Mouse (Mus musculus) cerebellum, adult 2 months (tissue): ENCODE measurements around the gene Syt16. TPM values are rescaled to one million over a fixed set of nuclear protein-coding genes. Genes with fewer than 3 reads are reported as not detected.

Experiments
- DNase-seq, 2 experiments: peaks; one replicate each; pipeline ENCODE4 v3.0.0; 2021
- H3K27ac ChIP-seq: fragments of 200-500 bp; 2 replicates; pipeline ENCODE4 v1.5.1; 2012; ENCODE audit warnings: low read length, control low read depth, inconsistent platforms; ENCODE audit not compliant: insufficient read depth
- H3K27me3 ChIP-seq: fragments of 200-500 bp; 2 replicates; pipeline ENCODE4 v1.6.1; 2012; ENCODE audit warnings: inconsistent platforms, mild to moderate bottlenecking, low read length, moderate library complexity; ENCODE audit not compliant: control insufficient read depth, insufficient read depth
- H3K4me1 ChIP-seq: fragments of 200-500 bp; 2 replicates; pipeline ENCODE4 v1.6.1; 2011; ENCODE audit warnings: low read length; ENCODE audit not compliant: control insufficient read depth, insufficient read depth
- H3K4me3 ChIP-seq: fragments of 200-500 bp; replicated peaks from 2 replicates; pipeline ENCODE3; 2011; ENCODE audit warnings: mild to moderate bottlenecking, low read depth, low read length, control low read depth; ENCODE audit not compliant: insufficient read depth
- CTCF ChIP-seq: fragments of 200-500 bp; IDR thresholded peaks from 2 replicates; pipeline ENCODE4 v1.5.1; 2011; ENCODE audit warnings: low read depth, mild to moderate bottlenecking, control low read depth, low read length, moderate library complexity, borderline replicate concordance; ENCODE audit not compliant: insufficient read depth
- POLR2A ChIP-seq: fragments of 200-500 bp; IDR thresholded peaks from 2 replicates; pipeline ENCODE4 v1.6.1; 2011; ENCODE audit warnings: low read length, control low read depth, borderline replicate concordance; ENCODE audit not compliant: insufficient read depth
- WGBS: fragments of 180-500 bp; shearing (Covaris S2); methylation state at CpG from one replicate; pipeline ENCODE4 v1.1.7; 2018; 5-methylcytosine and 5-hydroxymethylcytosine counted together
- polyA plus RNA-seq: library from polyadenylated mRNA; depleted of rRNA; stranded (reverse); fragments of >200 nt; gene quantifications from 2 replicates; pipeline ENCODE4 v1.2.3, GENCODE M21; 2012; rRNA removed

Syt16 gene
- 5.5 TPM in 2 replicates for polyA plus RNA-seq

DNA sequence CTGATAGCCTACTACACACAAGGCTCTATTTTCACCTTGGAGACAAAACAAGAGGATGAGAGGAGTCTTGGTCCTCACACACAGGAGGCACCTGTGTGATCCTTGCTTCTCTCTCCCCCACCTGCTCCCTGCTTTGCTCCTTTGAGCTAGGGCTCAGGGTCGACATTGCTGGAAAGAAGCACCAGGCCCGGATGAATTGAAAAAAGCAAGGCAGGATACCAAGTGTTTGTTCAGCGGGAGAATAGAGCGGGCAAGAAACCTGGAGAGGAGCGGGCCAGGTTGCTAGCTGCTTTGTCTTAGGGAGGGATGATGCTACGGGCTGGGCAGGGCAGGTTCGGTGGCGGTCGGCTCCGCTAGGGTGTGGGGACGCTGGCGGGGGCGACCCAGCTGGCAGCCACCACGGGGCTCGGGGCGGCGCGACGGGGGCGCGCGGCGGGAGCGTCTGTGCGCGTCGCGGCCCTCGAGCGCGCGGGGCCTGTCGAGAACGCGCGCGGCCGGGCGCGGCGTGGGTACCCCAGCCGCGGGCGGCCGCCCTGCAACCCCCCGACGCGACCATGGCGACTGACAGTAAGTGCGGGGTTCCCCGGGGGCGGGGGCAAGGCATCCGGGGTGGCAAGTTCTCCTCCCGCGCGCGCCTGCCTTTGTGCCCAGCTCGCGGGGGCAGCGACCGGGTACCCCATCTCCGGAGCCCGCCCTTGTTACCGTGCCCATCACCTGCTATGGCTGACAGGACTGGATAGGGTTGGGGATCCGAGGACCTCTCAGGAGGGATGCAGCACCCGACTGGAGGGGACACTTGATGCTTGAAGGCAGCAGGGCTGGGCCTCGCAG, at the start of gene Syt16:
Gene Syt16 (plus strand): TSS at position 365 of the 831 bp plus-strand sequence.
- peak; percentile 24 to 44 for DNase-seq
- no peaks in the 10 kb centered on the region for H3K4me1 ChIP-seq
- 2% methylated on average over 66 of the region's 67 CpGs for WGBS
- H3K27me3 ChIP-seq, result no peaks in the 10 kb centered on the region
- TF ChIP-seq POLR2A (no peak), CTCF (no peak)
- H3K4me3 ChIP-seq, result peak within 1 kb of the TSS; percentile 62
- H3K27ac ChIP-seq, result no peak within 1 kb of the TSS

DNA sequence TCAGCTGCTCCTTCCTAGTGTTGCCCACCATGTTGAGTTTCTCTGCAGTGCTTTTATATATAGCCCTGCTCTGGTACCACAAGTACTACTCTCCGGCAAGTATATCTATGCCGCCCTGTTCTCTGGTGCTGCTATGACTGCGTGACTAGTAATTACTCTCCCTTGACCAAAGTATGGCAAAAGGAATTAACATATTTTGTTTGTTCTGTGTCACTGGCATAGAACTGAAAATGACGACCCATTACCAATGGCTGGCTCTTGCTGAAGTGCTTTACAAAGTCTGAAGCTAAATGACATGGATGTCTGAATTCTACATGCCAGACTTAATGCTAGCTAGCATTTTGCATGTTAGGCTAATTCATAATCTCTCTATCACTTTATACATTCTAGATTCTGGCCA, 49.0 kb upstream of the Syt16 start:
- 91% methylated on average over 4 of the region's 4 CpGs for WGBS
- Histone ChIP-seq H3K4me1 (0 out of 2 replicates have a peak, but pooled peaks cover 3% of the 10 kb centered on the region), H3K27ac (no peak overlapping the region), H3K4me3 (no peak overlapping the region), H3K27me3 (no peaks in the 10 kb centered on the region)
- no peak for DNase-seq
- TF ChIP-seq CTCF (no peak), POLR2A (no peak)

DNA sequence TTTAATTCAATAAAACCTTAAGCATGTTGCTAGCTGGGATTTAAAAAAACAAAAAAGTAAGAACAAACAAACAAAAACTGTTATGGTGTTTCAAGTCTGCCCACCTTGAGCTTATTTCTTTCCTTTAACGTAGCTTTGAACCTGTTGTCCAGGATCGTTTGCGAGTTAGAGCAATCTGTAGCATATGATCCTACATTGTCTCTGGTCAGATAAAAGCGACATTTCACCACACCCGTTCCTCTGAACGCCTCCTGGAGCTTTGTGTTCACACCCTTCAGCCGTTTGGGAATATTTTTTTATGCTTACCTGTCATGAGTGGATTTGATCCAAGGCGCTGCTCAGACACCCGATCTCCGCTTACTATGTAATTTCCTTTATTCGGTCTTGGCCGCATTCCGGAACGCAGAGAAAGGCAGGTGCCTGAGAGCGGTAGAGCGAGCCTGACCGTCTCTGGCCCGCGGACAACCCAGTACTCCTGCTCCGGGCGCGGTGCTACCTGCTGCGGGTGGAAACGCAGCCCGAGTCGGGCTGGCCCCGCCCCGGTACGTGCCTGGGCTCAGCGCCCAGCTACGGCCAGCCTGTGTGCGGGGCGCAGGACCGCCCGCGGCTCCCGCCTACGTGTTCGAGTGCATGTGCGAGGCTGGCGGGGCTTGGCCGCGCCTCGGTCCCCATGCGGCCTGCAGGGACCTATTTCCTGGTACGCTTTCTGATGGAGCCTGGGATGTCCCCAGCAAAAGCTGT, 48.0 kb upstream of the Syt16 start:
- TF ChIP-seq CTCF (no peak), POLR2A (peak; percentile 46; the same call in 1 of the 2 replicates)
- 1% methylated on average over 46 of the region's 46 CpGs for WGBS
- peak overlapping the region; percentile 75 for H3K27ac ChIP-seq
- H3K27me3 ChIP-seq, result no peaks in the 10 kb centered on the region
- peak overlapping the region; percentile 60 for H3K4me3 ChIP-seq
- peaks cover 6% of the 10 kb centered on the region for H3K4me1 ChIP-seq
- peak; percentile 91 to 92 for DNase-seq

DNA sequence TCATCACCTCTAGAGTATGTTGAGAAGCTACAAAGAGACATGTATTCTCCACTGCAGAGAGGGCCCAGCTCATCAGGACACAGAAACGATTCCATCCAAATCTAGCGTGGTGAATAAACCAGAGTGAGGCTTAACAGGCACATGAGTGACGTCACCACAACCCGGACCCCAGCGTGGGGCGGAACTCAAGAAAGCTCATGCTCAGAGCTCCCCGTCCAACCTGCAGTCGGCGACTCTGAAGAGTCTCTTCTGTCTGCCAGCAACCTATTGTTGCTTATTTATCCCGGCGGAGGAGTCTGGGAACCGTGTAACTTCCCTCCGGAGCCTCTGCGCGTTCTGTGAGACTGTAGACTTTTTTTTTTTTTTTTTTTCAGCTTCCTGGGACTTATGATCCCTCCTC, 44.6 kb upstream of the Syt16 start:
- 8% methylated on average over 15 of the region's 15 CpGs for WGBS
- TF ChIP-seq POLR2A (no peak), CTCF (no peak)
- peaks cover 6% of the 10 kb centered on the region for H3K4me1 ChIP-seq
- peak; percentile 45 to 49 for DNase-seq
- no peak overlapping the region for H3K27ac ChIP-seq
- H3K27me3 ChIP-seq, result no peaks in the 10 kb centered on the region
- H3K4me3 ChIP-seq, result peak overlapping the region; percentile 35

DNA sequence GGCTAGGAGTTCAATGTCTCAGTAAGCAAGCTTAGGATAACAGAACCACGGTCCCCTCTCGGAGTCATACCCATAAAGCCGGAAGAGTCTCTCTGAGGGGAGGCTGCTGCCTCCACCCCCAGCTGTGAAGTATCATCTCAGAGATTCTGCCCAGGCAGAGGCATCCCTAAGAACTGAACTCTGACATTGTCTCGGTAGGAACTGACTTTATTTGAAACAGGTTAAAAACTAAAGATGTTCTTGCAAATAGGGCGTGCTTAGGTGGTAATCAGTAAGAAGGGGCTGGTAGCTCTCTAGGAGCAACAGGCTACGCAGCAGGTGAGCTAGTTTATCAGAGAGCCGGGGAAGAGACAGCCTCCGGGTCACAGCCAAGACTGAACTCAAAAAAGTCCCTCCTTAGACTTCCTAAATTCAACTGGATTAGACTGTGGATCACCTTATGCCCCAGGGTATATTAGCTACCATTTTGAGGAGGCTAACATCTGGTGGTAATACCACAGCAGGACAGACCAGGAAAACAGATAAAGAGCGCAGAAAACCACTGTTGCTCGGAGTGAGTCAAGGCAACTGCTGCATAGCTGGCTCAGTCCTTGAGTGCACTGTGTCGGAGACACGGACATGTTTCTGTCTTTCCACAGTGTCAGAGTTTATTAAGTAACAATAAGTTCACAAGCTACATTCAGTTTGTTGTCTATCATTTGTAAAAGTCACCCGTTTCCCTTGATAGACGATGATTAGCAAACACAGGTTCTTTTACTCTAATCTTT, 43.9 kb upstream of the Syt16 start:
- no peaks in the 10 kb centered on the region for H3K27me3 ChIP-seq
- peaks cover 6% of the 10 kb centered on the region for H3K4me1 ChIP-seq
- DNase-seq, result no peak
- no peak overlapping the region for H3K27ac ChIP-seq
- no peak for TF ChIP-seq CTCF
- no peak for TF ChIP-seq POLR2A
- H3K4me3 ChIP-seq, result no peak overlapping the region
- WGBS, result 63% methylated on average over 14 of the region's 14 CpGs

DNA sequence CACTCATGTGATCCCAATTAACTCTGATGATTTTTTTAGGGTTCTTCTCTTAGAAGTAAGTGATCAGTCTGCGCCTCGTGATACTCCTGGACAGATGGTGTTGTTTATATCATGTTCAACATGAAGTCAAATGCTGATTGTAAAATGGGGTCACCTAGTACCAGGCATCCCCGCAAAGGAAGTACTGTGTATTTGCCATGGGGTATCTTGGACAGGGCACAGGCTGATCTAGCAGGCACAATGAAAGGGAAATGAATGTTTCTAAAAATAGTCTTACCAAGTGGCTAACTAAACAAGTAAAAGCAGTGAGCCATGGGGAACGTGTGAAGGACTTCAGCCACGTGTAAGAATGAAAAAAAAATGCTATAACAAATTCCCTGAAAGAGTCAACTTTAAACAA, 42.7 kb upstream of the Syt16 start:
- peak in 1 of 2 experiments; percentile 57 for DNase-seq
- Histone ChIP-seq H3K27me3 (no peaks in the 10 kb centered on the region), H3K4me3 (no peak overlapping the region), H3K4me1 (peaks cover 6% of the 10 kb centered on the region), H3K27ac (no peak overlapping the region)
- 13% methylated on average over 5 of the region's 5 CpGs for WGBS
- no peak for TF ChIP-seq CTCF
- TF ChIP-seq POLR2A, result no peak

DNA sequence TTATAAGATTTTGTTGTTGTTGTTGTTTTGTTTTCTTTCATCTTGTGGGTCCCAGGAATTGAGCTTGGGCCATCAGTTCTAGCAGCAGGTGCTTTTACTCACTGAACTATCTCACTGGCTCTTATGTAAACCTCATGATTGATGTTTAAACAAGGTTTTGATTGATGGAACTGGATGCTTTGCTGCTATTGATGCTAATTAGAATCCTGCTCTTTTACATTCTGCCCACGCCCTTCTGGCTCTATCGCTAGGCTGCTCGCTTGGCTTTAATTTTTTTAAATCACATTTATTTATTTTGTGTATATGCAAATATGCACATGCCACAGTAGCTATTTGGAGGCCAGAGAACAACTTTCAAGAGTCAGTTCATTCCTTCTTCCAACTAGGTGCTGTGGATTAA, 39.8 kb upstream of the Syt16 start:
- TF ChIP-seq CTCF (no peak), POLR2A (no peak)
- no peak overlapping the region for H3K27ac ChIP-seq
- WGBS, result 93% methylated on average over 3 of the region's 3 CpGs
- no peak overlapping the region for H3K4me3 ChIP-seq
- H3K4me1 ChIP-seq, result peaks cover 5% of the 10 kb centered on the region
- no peak for DNase-seq
- no peaks in the 10 kb centered on the region for H3K27me3 ChIP-seq

DNA sequence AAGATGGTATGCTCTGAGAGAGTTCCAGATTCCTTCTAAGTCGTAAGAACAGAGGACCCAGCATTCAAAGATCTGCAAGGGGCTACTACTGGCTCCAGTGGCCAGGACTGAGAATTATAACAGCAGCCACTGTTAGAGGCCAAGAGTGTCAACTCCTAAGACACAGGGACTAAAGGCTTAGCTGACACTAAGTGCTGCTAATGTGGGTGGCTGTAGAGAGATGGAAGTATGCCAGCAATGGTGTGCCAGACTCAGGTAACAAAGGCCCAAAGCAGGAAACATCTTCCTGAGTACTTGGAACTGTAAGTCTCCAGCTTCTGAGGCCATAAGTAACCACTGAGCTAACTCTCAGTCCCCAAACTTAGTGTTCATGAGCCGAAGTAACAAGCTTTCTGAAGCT, 38.6 kb upstream of the Syt16 start:
- H3K27ac ChIP-seq, result no peak overlapping the region
- H3K4me3 ChIP-seq, result no peak overlapping the region
- H3K27me3 ChIP-seq, result no peaks in the 10 kb centered on the region
- 91% methylated on average over 2 of the region's 2 CpGs for WGBS
- TF ChIP-seq POLR2A, result no peak
- TF ChIP-seq CTCF, result no peak
- H3K4me1 ChIP-seq, result peaks cover 3% of the 10 kb centered on the region
- no peak for DNase-seq
